Mouse (Mus musculus): ENCODE measurements around the gene Gm7544.
"Not testable (repeated sequence)": the region's sequence is repeated elsewhere in the genome, so short reads cannot be mapped to it uniquely, and the experiment has no call there.

Gene Gm7544

DNA sequence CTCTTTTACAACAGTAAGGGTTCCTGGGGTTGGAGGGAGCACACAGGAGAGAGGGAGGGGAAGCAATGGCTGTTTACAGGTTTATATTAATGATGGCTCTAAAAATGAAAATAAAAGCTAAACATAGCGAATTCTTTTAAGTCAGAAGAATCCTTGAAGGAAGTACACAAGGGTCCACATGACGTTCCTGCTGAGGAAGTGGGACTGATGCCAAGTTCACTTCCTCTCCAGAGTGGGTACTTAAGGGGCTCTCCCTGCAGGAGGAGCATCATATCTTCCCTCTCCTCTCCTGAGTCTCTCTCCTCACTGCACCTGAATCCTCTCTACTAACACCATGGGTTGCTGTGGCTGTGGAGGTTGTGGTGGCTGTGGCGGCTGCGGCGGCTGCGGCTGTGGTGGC is 31.2 kb downstream of the Gm7544 start, which contains the start of gene A030014E15Rik:
Gene A030014E15Rik (plus strand): TSS at position 268 of the 400 bp plus-strand sequence.
- in situ Hi-C loops (cut with MboI, MseI), result no loop called here

DNA sequence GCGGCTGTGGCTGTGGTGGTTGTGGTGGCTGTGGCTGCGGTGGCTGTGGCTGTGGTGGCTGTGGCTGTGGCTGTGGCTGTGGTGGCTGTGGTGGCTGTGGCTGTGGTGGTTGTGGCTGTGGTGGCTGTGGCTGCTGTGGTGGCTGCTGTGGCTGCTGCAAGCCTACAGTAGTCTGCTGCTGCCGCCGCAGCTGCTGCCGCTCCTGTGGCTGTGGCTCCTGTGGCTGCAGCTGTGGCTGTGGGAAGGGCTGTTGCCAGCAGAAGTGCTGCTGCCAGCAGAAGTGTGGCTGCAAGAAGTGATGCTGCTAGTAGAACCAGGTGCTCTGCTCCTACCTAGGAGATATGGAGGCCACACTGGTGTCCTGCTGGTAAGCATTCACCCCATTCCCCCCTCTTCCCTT is 42.4 kb downstream of the Gm7544 start:
- in situ Hi-C loops (cut with MboI, MseI), result not testable (repeated sequence)

GRCm38 (mm10) chr1:82913025-82913424 is 42.8 kb downstream of the Gm7544 start, which contains the start of gene A030005L19Rik:
TSS of gene A030005L19Rik (plus strand) at chr1:82913325.
- in situ Hi-C loops (cut with MboI, MseI), result no loop called here

DNA sequence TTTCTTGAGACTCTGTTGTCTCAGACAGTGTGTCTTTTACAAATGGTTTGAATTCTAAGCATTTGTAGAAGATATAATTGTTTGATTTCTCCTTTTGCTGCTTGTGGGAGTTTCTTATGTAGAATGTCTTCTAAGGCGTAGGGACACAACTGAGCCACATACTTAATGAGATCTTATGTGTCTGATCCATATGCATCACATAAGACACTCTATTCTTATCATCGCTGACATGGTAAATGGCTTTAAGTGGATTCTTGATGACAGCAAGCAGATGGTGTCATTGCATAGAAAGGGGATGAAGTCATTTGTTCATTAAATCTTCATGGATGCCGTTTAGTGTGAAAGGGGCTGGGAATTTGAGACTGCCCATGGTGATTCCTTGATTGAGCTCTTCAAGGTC is 49.9 kb downstream of the Gm7544 start:
- in situ Hi-C loops (cut with MboI, MseI), result no loop called here
